Mouse (Mus musculus) thymus, adult 2 months (tissue): ENCODE measurements around the gene Ibtk. TPM values are rescaled to one million over a fixed set of nuclear protein-coding genes. Genes with fewer than 3 reads are reported as not detected.

ENCODE experiments used
- DNase-seq: peaks from one replicate; pipeline ENCODE4 v3.0.0; 2021
- H3K27ac ChIP-seq: fragments of 200-500 bp; 2 replicates; pipeline ENCODE4 v1.5.1; 2012; ENCODE audit warnings: low read length, control low read depth; ENCODE audit not compliant: control insufficient read depth, insufficient read depth
- H3K27me3 ChIP-seq: fragments of 200-500 bp; 2 replicates; pipeline ENCODE4 v1.6.1; 2012; ENCODE audit warnings: mild to moderate bottlenecking, low read length, moderate library complexity, mixed read lengths; ENCODE audit not compliant: control insufficient read depth, insufficient read depth
- H3K36me3 ChIP-seq: fragments of 200-500 bp; 2 replicates; pipeline ENCODE4 v1.6.1; 2012; ENCODE audit warnings: mild to moderate bottlenecking, low read length, moderate library complexity; ENCODE audit not compliant: control insufficient read depth, insufficient read depth
- H3K4me1 ChIP-seq: fragments of 200-500 bp; replicated peaks from 2 replicates; pipeline ENCODE4 v1.6.1; 2012; ENCODE audit warnings: low read length; ENCODE audit not compliant: control insufficient read depth, insufficient read depth
- H3K4me3 ChIP-seq: fragments of 200-500 bp; 2 replicates; pipeline ENCODE4 v1.5.1; 2012; ENCODE audit warnings: mild to moderate bottlenecking, low read length, control low read depth, moderate library complexity; ENCODE audit not compliant: control insufficient read depth, insufficient read depth
- CTCF ChIP-seq: fragments of 200-500 bp; IDR thresholded peaks from 2 replicates; pipeline ENCODE4 v1.5.1; 2012; ENCODE audit warnings: mild to moderate bottlenecking, control low read depth, low read length, moderate library complexity, borderline replicate concordance; ENCODE audit not compliant: control insufficient read depth, poor library complexity, insufficient read depth; ENCODE audit errors: extremely low read depth
- POLR2A ChIP-seq: fragments of 200-500 bp; IDR thresholded peaks from 2 replicates; pipeline ENCODE4 v1.6.1; 2012; ENCODE audit warnings: mild to moderate bottlenecking, low read length, control low read depth, moderate library complexity; ENCODE audit not compliant: control insufficient read depth, poor library complexity, insufficient read depth; ENCODE audit errors: extremely low read depth
- WGBS: fragments of 180-500 bp; shearing (Covaris S2); methylation state at CpG from one replicate; pipeline ENCODE4 v1.1.7; 2018; 5-methylcytosine and 5-hydroxymethylcytosine counted together
- polyA plus RNA-seq: library from polyadenylated mRNA; depleted of rRNA; stranded (reverse); fragments of >200 nt; gene quantifications from 2 replicates; pipeline ENCODE4 v1.2.3, GENCODE M21; 2012

The Ibtk gene
- polyA plus RNA-seq, 1 experiment = 5.8 TPM

DNA sequence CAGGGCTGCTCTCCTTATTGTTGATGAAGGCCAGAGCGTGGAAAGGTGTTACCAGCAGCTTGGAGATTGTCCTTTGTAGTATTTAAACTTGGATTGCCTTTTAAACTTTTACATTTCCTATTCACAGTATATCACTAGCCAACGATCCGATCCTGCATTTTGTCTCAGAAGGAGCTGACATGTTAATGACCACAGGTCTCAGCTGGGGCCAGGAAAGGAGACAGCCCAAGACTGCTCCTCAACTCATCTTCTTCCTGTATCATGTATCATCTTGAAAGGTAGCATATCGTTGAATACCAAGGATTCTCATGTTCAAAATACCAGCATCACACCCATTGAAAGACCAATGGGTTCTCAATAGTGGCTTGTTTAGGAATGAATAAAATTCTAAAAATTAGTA lies 21.2 kb upstream of the Ibtk start:
- no peak for DNase-seq
- WGBS = 88% methylated on average over 4 of the region's 4 CpGs
- Histone ChIP-seq H3K27ac (no peak overlapping the region), H3K4me3 (no peak overlapping the region), H3K27me3 (no peaks in the 10 kb centered on the region), H3K36me3 (no peaks in the 10 kb centered on the region), H3K4me1 (no peaks in the 10 kb centered on the region)
- TF ChIP-seq CTCF (no peak), POLR2A (no peak)

DNA sequence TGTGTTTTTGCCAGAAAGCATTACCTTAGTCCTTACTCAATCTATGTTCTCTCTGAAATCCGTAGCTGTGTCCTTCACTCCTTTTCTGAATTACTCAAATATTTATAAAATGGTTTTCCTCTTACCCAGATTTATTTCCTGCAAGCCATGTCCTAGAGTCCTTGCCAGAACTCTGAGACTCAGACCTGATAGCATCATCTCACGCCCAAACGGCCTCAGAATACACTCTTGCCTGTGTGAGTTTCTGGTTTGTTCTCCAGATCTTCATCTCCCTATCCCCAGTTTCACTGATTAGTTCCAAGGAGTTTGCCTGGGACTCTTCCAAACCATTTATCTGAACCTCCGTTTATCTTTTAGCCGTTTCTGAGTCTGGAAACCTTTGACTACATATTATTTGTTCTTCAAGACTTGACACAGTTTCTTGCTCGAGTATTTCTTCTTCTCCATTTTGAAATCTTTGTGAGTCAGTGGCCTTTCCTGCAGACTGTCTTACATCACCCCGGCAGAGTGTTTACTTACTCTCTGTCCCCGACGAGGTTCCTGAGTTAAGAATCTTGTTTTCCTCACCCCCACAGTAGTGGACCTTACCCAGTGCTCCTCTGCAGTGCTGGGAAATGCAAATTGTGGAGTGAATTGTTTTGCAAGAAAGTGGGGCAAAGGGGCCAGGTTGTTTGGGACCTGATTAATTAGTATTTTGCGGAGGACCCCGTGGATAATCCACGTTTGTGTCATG lies 20.1 kb upstream of the Ibtk start:
- 70% methylated on average over 12 of the region's 12 CpGs for WGBS
- TF ChIP-seq CTCF (no peak), POLR2A (no peak)
- H3K36me3 ChIP-seq = no peaks in the 10 kb centered on the region
- DNase-seq = no peak
- H3K4me3 ChIP-seq = no peak overlapping the region
- no peaks in the 10 kb centered on the region for H3K27me3 ChIP-seq
- H3K27ac ChIP-seq = no peak overlapping the region
- no peaks in the 10 kb centered on the region for H3K4me1 ChIP-seq

DNA sequence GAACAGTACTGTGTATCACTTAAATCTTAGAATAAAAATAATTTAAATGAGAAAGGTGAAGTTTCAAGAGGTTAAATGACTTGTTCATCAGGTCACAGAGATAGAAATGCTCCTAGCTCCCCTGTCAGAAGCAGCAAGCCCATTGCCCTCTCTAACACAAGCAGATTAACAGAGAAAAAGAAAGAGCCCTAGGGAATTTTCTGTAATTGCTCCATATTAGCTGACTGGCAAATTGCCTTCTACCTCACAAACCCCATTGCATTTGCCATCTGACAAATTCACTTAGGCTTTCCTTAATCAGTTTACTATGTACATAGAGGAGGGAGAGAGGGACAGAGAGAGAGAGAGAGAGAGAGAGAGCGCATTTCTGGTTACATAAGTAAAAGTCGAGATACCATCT lies 18.1 kb upstream of the Ibtk start:
- no peak overlapping the region for H3K4me3 ChIP-seq
- 95% methylated on average over 2 of the region's 2 CpGs for WGBS
- H3K4me1 ChIP-seq = no peaks in the 10 kb centered on the region
- no peak overlapping the region for H3K27ac ChIP-seq
- DNase-seq = no peak
- H3K36me3 ChIP-seq = no peaks in the 10 kb centered on the region
- no peaks in the 10 kb centered on the region for H3K27me3 ChIP-seq
- no peak for TF ChIP-seq POLR2A
- no peak for TF ChIP-seq CTCF

DNA sequence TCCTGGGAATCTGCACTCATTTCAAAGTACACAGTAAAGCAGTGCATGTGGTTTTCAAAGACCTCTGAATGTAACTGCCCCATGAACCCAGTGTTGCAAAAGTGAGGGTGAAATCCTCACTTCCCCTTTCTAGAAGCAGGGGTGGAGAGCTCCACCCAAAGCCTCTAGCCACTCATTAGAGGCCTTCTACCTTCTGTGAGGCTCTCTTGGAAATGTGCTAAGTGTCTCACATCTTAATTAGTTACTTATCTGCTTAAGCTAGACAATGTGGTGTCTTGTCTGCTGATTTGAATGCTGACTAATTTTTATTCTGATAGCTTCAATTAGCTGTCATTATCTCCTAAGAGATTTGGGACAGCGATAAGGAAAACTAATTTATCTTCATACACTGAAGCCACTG lies 13.3 kb upstream of the Ibtk start:
- H3K4me3 ChIP-seq = no peak overlapping the region
- no peaks in the 10 kb centered on the region for H3K4me1 ChIP-seq
- no peak overlapping the region for H3K27ac ChIP-seq
- WGBS = 100% methylated on average over 1 of the region's 1 CpGs
- TF ChIP-seq POLR2A = no peak
- TF ChIP-seq CTCF = no peak
- H3K27me3 ChIP-seq = no peaks in the 10 kb centered on the region
- H3K36me3 ChIP-seq = no peaks in the 10 kb centered on the region
- no peak for DNase-seq

DNA sequence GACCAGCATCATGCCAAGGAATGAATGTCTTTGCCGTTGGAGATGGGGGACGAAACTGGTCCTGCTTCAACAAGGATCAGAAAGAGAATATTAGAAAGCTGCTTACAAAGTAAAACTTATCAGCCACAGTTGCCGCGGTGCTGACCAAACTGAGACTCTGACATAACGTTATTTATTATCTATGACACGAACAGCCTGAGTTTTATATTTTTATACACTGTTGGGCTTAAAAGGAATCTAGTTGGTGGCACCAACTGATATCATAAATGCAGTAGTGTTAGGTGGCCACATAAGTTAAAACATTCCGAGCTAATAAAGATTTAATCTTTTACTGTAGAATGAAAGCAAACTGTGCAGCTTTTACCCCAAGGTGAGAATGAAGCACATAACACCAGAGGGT lies 1.7 kb upstream of the Ibtk start:
- H3K4me3 ChIP-seq = no peak overlapping the region
- no peak for DNase-seq
- TF ChIP-seq POLR2A = no peak
- TF ChIP-seq CTCF = no peak
- no peaks in the 10 kb centered on the region for H3K27me3 ChIP-seq
- H3K4me1 ChIP-seq = 0 out of 2 replicates have a peak, but pooled peaks cover 2% of the 10 kb centered on the region
- no peak overlapping the region for H3K27ac ChIP-seq
- WGBS = 97% methylated on average over 7 of the region's 7 CpGs
- no peaks in the 10 kb centered on the region for H3K36me3 ChIP-seq

DNA sequence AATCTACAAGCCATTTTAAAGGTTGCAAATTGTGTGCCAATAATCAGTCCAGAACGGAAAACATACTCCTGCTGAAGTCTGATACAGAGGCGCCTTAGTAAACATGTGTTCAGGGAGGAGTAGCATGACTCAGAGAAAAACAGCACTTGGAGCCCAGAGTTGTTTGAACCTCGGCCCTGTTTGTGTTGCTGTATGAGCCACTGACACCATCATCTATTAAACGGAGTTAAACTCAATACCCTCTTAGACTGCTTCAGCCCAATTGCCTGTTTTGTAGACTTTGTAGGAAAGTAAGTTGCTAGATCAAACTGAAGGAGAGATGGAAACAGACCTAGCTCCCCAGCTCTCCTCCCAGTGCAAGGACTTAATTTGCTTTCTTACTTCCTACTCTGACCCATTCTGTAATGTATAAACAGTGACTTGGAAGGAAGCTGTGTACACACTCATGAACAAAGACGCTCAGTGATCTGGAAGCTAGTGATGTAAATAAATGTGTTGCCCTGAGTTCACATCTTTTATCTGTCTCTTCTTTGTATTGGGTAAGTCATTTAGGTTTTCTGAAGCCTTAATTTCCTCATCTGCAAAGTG lies 882 bp upstream of the Ibtk start:
- 18% methylated on average over 5 of the region's 5 CpGs for WGBS
- TF ChIP-seq CTCF = no peak
- no peak for DNase-seq
- H3K4me1 ChIP-seq = 0 out of 2 replicates have a peak, but pooled peaks cover 2% of the 10 kb centered on the region
- H3K36me3 ChIP-seq = no peaks in the 10 kb centered on the region
- H3K27me3 ChIP-seq = no peaks in the 10 kb centered on the region
- H3K4me3 ChIP-seq = peak overlapping the region; percentile 89
- peak overlapping the region; percentile 32; the same call in 1 of the 2 replicates for H3K27ac ChIP-seq
